Mouse (Mus musculus) lung, adult 2 months (tissue): ENCODE data around the gene Gap43. TPM values are rescaled to one million over a fixed set of nuclear protein-coding genes. Genes with fewer than 3 reads are reported as not detected.
"Not testable (repeated sequence)": the region's sequence is repeated elsewhere in the genome, so short reads cannot be mapped to it uniquely, and the experiment has no call there.

Experiments used
- DNase-seq: peaks from one replicate; pipeline ENCODE4 v3.0.0; 2022
- H3K4me1 ChIP-seq: fragments of 200-500 bp; 2 replicates; pipeline ENCODE4 v1.6.1; 2011; ENCODE audit warnings: low read length; ENCODE audit not compliant: control insufficient read depth, insufficient read depth
- H3K4me3 ChIP-seq: fragments of 200-500 bp; replicated peaks from 2 replicates; pipeline ENCODE3; 2011; ENCODE audit warnings: low read depth, mild to moderate bottlenecking, control low read depth, low read length; ENCODE audit errors: extremely low read depth
- CTCF ChIP-seq: fragments of 200-500 bp; IDR thresholded peaks from 2 replicates; pipeline ENCODE4 v1.5.1; 2011; ENCODE audit warnings: mild to moderate bottlenecking, low read length, control low read depth; ENCODE audit not compliant: insufficient read depth
- POLR2A ChIP-seq: fragments of 200-500 bp; IDR thresholded peaks from 2 replicates; pipeline ENCODE4 v1.6.1; 2011; ENCODE audit warnings: low read depth, mild to moderate bottlenecking, control low read depth, low read length, borderline replicate concordance; ENCODE audit errors: extremely low read depth
- WGBS: fragments of 180-500 bp; shearing (Covaris S2); methylation state at CpG from one replicate; pipeline ENCODE4 v1.1.7; 2018; 5-methylcytosine and 5-hydroxymethylcytosine counted together
- polyA plus RNA-seq: library from polyadenylated mRNA; depleted of rRNA; stranded (reverse); fragments of >200 nt; gene quantifications from 2 replicates; pipeline ENCODE4 v1.2.3, GENCODE M21; 2012; rRNA removed

Gap43 gene
- 5.5 and 12.2 TPM in 2 replicates for polyA plus RNA-seq

- H3K4me3 ChIP-seq: no peak within 1 kb of the TSS
- no peaks in the 10 kb centered on the region for H3K4me1 ChIP-seq
- 9% methylated on average over 18 of the region's 18 CpGs for WGBS
- TF ChIP-seq POLR2A: no peak
- no peak for TF ChIP-seq CTCF
- no peak for DNase-seq
Measured at GRCm38 (mm10) chr16:42340021-42340768, at the start of gene Gap43. Gap43 (minus strand) TSS chr16:42340651.

- 83% methylated on average over 4 of the region's 4 CpGs for WGBS
- TF ChIP-seq CTCF: no peak
- no peak for TF ChIP-seq POLR2A
Measured at GRCm38 (mm10) chr16:42381328-42381838, 40.9 kb upstream of the Gap43 start.

GRCm38 (mm10) chr16:42380641-42381040 lies 40.2 kb upstream of the Gap43 start:
- 46% methylated on average over 3 of the region's 3 CpGs for WGBS
- no peak for TF ChIP-seq CTCF
- no peak for TF ChIP-seq POLR2A
- Histone ChIP-seq H3K4me3 (no peak overlapping the region), H3K4me1 (no peaks in the 10 kb centered on the region)
- no peak for DNase-seq

More at GRCm38 (mm10) chr16:42381328-42381838, 40.9 kb upstream of the Gap43 start:
- Histone ChIP-seq H3K4me1 (no peaks in the 10 kb centered on the region), H3K4me3 (no peak overlapping the region)
- no peak for DNase-seq

GRCm38 (mm10) chr16:42370148-42370547 lies 29.7 kb upstream of the Gap43 start:
- TF ChIP-seq POLR2A: no peak
- TF ChIP-seq CTCF: no peak
- H3K4me3 ChIP-seq: no peak overlapping the region
- DNase-seq: no peak
- H3K4me1 ChIP-seq: no peaks in the 10 kb centered on the region
- 81% methylated on average over 6 of the region's 6 CpGs for WGBS

- DNase-seq: no peak
Measured at GRCm38 (mm10) chr16:42369346-42369745, 28.9 kb upstream of the Gap43 start.

GRCm38 (mm10) chr16:42360061-42360460 lies 19.6 kb upstream of the Gap43 start:
- no peaks in the 10 kb centered on the region for H3K4me1 ChIP-seq
- 81% methylated on average over 4 of the region's 4 CpGs for whole genome bisulfite sequencing
- no peak overlapping the region for H3K4me3 ChIP-seq
- no peak for DNase-seq
- TF ChIP-seq CTCF: no peak
- no peak for TF ChIP-seq POLR2A

More at GRCm38 (mm10) chr16:42369346-42369745, 28.9 kb upstream of the Gap43 start:
- Histone ChIP-seq H3K4me3 (no peak overlapping the region), H3K4me1 (no peaks in the 10 kb centered on the region)
- TF ChIP-seq CTCF: no peak
- TF ChIP-seq POLR2A: no peak
- WGBS: 81% methylated on average over 6 of the region's 6 CpGs

GRCm38 (mm10) chr16:42358058-42358457 lies 17.6 kb upstream of the Gap43 start:
- 90% methylated on average over 4 of the region's 4 CpGs for WGBS
- no peaks in the 10 kb centered on the region for H3K4me1 ChIP-seq
- DNase-seq: no peak
- H3K4me3 ChIP-seq: no peak overlapping the region
- TF ChIP-seq POLR2A (no peak), CTCF (no peak)

GRCm38 (mm10) chr16:42350076-42350475 lies 9.6 kb upstream of the Gap43 start:
- no peaks in the 10 kb centered on the region for H3K4me1 ChIP-seq
- TF ChIP-seq CTCF: no peak
- TF ChIP-seq POLR2A: no peak
- 71% methylated on average over 2 of the region's 2 CpGs for WGBS
- DNase-seq: no peak
- H3K4me3 ChIP-seq: no peak overlapping the region

- not testable (repeated sequence) for H3K4me1 ChIP-seq, DNase-seq, H3K4me3 ChIP-seq
- WGBS: 48% methylated on average over 2 of the region's 3 CpGs
Measured at GRCm38 (mm10) chr16:42340865-42341264, 414 bp upstream of the Gap43 start.

GRCm38 (mm10) chr16:42339512-42339911 lies 939 bp downstream of the Gap43 start:
- WGBS: 2% methylated on average over 10 of the region's 10 CpGs
- no peaks in the 10 kb centered on the region for H3K4me1 ChIP-seq
- TF ChIP-seq CTCF (no peak), POLR2A (no peak)
- no peak overlapping the region for H3K4me3 ChIP-seq
- DNase-seq: no peak
